Mouse (Mus musculus) brain, embryonic 14.5 days (tissue): ENCODE results near the gene Gm49776.

Source experiments
- CTCF ChIP-seq: fragments of 200-500 bp; IDR thresholded peaks from 2 replicates; pipeline ENCODE4 v1.5.1; 2012; ENCODE audit warnings: inconsistent platforms, mild to moderate bottlenecking, moderate library complexity, borderline replicate concordance; ENCODE audit not compliant: insufficient read depth, insufficient read length; ENCODE audit errors: extremely low read depth
- POLR2A ChIP-seq: fragments of 200-500 bp; IDR thresholded peaks from 2 replicates; pipeline ENCODE4 v1.6.1; 2012; ENCODE audit warnings: mild to moderate bottlenecking, inconsistent platforms, borderline replicate concordance; ENCODE audit not compliant: poor library complexity, insufficient read depth, insufficient read length, severe bottlenecking; ENCODE audit errors: extremely low read depth

GRCm38 (mm10) chr16:18233919-18234670, 24.0 kb downstream of the Gm49776 start:
- TF ChIP-seq CTCF (no peak), POLR2A (no peak)
